Mouse (Mus musculus): Measurements from ENCODE around the gene Arrb2. TPM values are rescaled to one million over a fixed set of nuclear protein-coding genes. Genes with fewer than 3 reads are reported as not detected.
A peak's percentile ranks its signal among the peaks of the same experiment; 100 is the strongest.

Arrb2 gene
- polyA plus RNA-seq (2015; fragmentation: Nextera tagmentation; extraction: Ambion mirVana): 14.7 and 14.8 TPM in 2 replicates

- Histone ChIP-seq H3K4me1 (ENCODE audit: control insufficient read depth, insufficient read depth, low read length) (peaks cover 13% of the 10 kb centered on the region), H3K4me2 (ENCODE audit: low read depth, low read length) (peak within 1 kb of the TSS; percentile 82), H3K9me3 (replicated peaks; ENCODE audit: control insufficient read depth, low read length) (no peaks in the 10 kb centered on the region), H3K36me3 (ENCODE audit: control insufficient read depth, insufficient read depth, low read length) (no peaks in the 10 kb centered on the region), H3K27me3 (ENCODE audit: control insufficient read depth, insufficient read depth, low read length) (no peaks in the 10 kb centered on the region), H3K9ac (ENCODE audit: low read length) (peak within 1 kb of the TSS; percentile 88), H3K4me3 (replicated peaks; ENCODE audit: low read length) (peak within 1 kb of the TSS; percentile 77), H3K27ac (ENCODE audit: low read length) (peak within 1 kb of the TSS; percentile 74)
- ATAC-seq (ENCODE audit: insufficient read depth, low FRiP score): peak; percentile 97
- WGBS: under 1% methylated on average over 74 of the region's 75 CpGs
Observed at GRCm38 (mm10) chr11:70432048-70432894, at the start of gene Arrb2. Arrb2 (plus strand) TSS chr11:70432635.

- no peaks in the 10 kb centered on the region for H3K4me1 ChIP-seq (ENCODE audit: control insufficient read depth, insufficient read depth, low read length)
- H3K27ac ChIP-seq (ENCODE audit: low read length): no peak overlapping the region
- H3K9me3 ChIP-seq (replicated peaks; ENCODE audit: control insufficient read depth, low read length): no peaks in the 10 kb centered on the region
- ATAC-seq (ENCODE audit: insufficient read depth, low FRiP score): no peak
- no peak overlapping the region for H3K4me3 ChIP-seq (replicated peaks; ENCODE audit: low read length)
- 82% methylated on average over 3 of the region's 3 CpGs for WGBS
- H3K27me3 ChIP-seq (ENCODE audit: control insufficient read depth, insufficient read depth, low read length): no peaks in the 10 kb centered on the region
- no peak overlapping the region for H3K9ac ChIP-seq (ENCODE audit: low read length)
- H3K4me2 ChIP-seq (ENCODE audit: low read depth, low read length): no peak overlapping the region
- H3K36me3 ChIP-seq (ENCODE audit: control insufficient read depth, insufficient read depth, low read length): no peaks in the 10 kb centered on the region
Observed at GRCm38 (mm10) chr11:70384136-70384535, 48.3 kb upstream of the Arrb2 start.

GRCm38 (mm10) chr11:70387436-70387835, 45.0 kb upstream of the Arrb2 start:
- no peaks in the 10 kb centered on the region for H3K4me1 ChIP-seq (ENCODE audit: control insufficient read depth, insufficient read depth, low read length)
- no peak overlapping the region for H3K27ac ChIP-seq (ENCODE audit: low read length)
- H3K9me3 ChIP-seq (replicated peaks; ENCODE audit: control insufficient read depth, low read length): no peaks in the 10 kb centered on the region
- 79% methylated on average over 5 of the region's 5 CpGs for WGBS
- ATAC-seq (ENCODE audit: insufficient read depth, low FRiP score): no peak
- no peak overlapping the region for H3K4me3 ChIP-seq (replicated peaks; ENCODE audit: low read length)
- no peak overlapping the region for H3K9ac ChIP-seq (ENCODE audit: low read length)
- H3K4me2 ChIP-seq (ENCODE audit: low read depth, low read length): no peak overlapping the region
- peaks cover 8% of the 10 kb centered on the region; the same call in 1 of the 2 replicates for H3K36me3 ChIP-seq (ENCODE audit: control insufficient read depth, insufficient read depth, low read length)
- H3K27me3 ChIP-seq (ENCODE audit: control insufficient read depth, insufficient read depth, low read length): no peaks in the 10 kb centered on the region

- H3K4me2 ChIP-seq (ENCODE audit: low read depth, low read length): no peak overlapping the region
- no peak for ATAC-seq (ENCODE audit: insufficient read depth, low FRiP score)
Observed at GRCm38 (mm10) chr11:70389421-70389820, 43.0 kb upstream of the Arrb2 start.

GRCm38 (mm10) chr11:70403598-70403997, 28.8 kb upstream of the Arrb2 start:
- Histone ChIP-seq H3K9ac (ENCODE audit: low read length) (no peak overlapping the region), H3K4me2 (ENCODE audit: low read depth, low read length) (no peak overlapping the region), H3K9me3 (replicated peaks; ENCODE audit: control insufficient read depth, low read length) (no peaks in the 10 kb centered on the region), H3K27ac (ENCODE audit: low read length) (peak overlapping the region; percentile 43; the same call in 1 of the 2 replicates), H3K27me3 (ENCODE audit: control insufficient read depth, insufficient read depth, low read length) (no peaks in the 10 kb centered on the region), H3K36me3 (ENCODE audit: control insufficient read depth, insufficient read depth, low read length) (peaks cover 5% of the 10 kb centered on the region; the same call in 1 of the 2 replicates), H3K4me1 (ENCODE audit: control insufficient read depth, insufficient read depth, low read length) (peaks cover 12% of the 10 kb centered on the region), H3K4me3 (replicated peaks; ENCODE audit: low read length) (no peak overlapping the region)
- peak; percentile 82 for ATAC-seq (ENCODE audit: insufficient read depth, low FRiP score)
- WGBS: 49% methylated on average over 2 of the region's 2 CpGs

More at GRCm38 (mm10) chr11:70389421-70389820, 43.0 kb upstream of the Arrb2 start:
- H3K27ac ChIP-seq (ENCODE audit: low read length): no peak overlapping the region
- peaks cover 11% of the 10 kb centered on the region; the same call in 1 of the 2 replicates for H3K36me3 ChIP-seq (ENCODE audit: control insufficient read depth, insufficient read depth, low read length)
- WGBS: 83% methylated on average over 5 of the region's 5 CpGs
- no peaks in the 10 kb centered on the region for H3K4me1 ChIP-seq (ENCODE audit: control insufficient read depth, insufficient read depth, low read length)
- H3K4me3 ChIP-seq (replicated peaks; ENCODE audit: low read length): no peak overlapping the region
- no peak overlapping the region for H3K9ac ChIP-seq (ENCODE audit: low read length)
- H3K27me3 ChIP-seq (ENCODE audit: control insufficient read depth, insufficient read depth, low read length): no peaks in the 10 kb centered on the region
- H3K9me3 ChIP-seq (replicated peaks; ENCODE audit: control insufficient read depth, low read length): no peaks in the 10 kb centered on the region

GRCm38 (mm10) chr11:70409594-70410296, 22.7 kb upstream of the Arrb2 start, which contains the start of gene Pelp1:
Pelp1 (minus strand) TSS chr11:70410031.
- peak; percentile 97 for ATAC-seq (ENCODE audit: insufficient read depth, low FRiP score)
- peak within 1 kb of the TSS; percentile 81 for H3K27ac ChIP-seq (ENCODE audit: low read length)
- peaks cover 3% of the 10 kb centered on the region; the same call in 1 of the 2 replicates for H3K27me3 ChIP-seq (ENCODE audit: control insufficient read depth, insufficient read depth, low read length)
- WGBS: under 1% methylated on average over 59 of the region's 59 CpGs
- peak within 1 kb of the TSS; percentile 99 for H3K9ac ChIP-seq (ENCODE audit: low read length)
- peak within 1 kb of the TSS; percentile 81 for H3K4me2 ChIP-seq (ENCODE audit: low read depth, low read length)
- no peaks in the 10 kb centered on the region for H3K9me3 ChIP-seq (replicated peaks; ENCODE audit: control insufficient read depth, low read length)
- H3K36me3 ChIP-seq (ENCODE audit: control insufficient read depth, insufficient read depth, low read length): no peaks in the 10 kb centered on the region
- H3K4me3 ChIP-seq (replicated peaks; ENCODE audit: low read length): peak within 1 kb of the TSS; percentile 98
- H3K4me1 ChIP-seq (ENCODE audit: control insufficient read depth, insufficient read depth, low read length): peaks cover 16% of the 10 kb centered on the region

- ATAC-seq (ENCODE audit: insufficient read depth, low FRiP score): no peak
- Histone ChIP-seq H3K9me3 (replicated peaks; ENCODE audit: control insufficient read depth, low read length) (no peaks in the 10 kb centered on the region), H3K4me2 (ENCODE audit: low read depth, low read length) (peak overlapping the region; percentile 81), H3K27me3 (ENCODE audit: control insufficient read depth, insufficient read depth, low read length) (peaks cover 3% of the 10 kb centered on the region; the same call in 1 of the 2 replicates), H3K36me3 (ENCODE audit: control insufficient read depth, insufficient read depth, low read length) (no peaks in the 10 kb centered on the region), H3K4me3 (replicated peaks; ENCODE audit: low read length) (peak overlapping the region; percentile 98), H3K4me1 (ENCODE audit: control insufficient read depth, insufficient read depth, low read length) (peaks cover 16% of the 10 kb centered on the region), H3K9ac (ENCODE audit: low read length) (peak overlapping the region; percentile 99), H3K27ac (ENCODE audit: low read length) (no peak overlapping the region)
- 59% methylated on average over 6 of the region's 6 CpGs for WGBS
Observed at GRCm38 (mm10) chr11:70410297-70410643, 22.2 kb upstream of the Arrb2 start.

- no peak overlapping the region for H3K9ac ChIP-seq (ENCODE audit: low read length)
- H3K9me3 ChIP-seq (replicated peaks; ENCODE audit: control insufficient read depth, low read length): no peaks in the 10 kb centered on the region
- no peaks in the 10 kb centered on the region for H3K36me3 ChIP-seq (ENCODE audit: control insufficient read depth, insufficient read depth, low read length)
- ATAC-seq (ENCODE audit: insufficient read depth, low FRiP score): no peak
- H3K4me1 ChIP-seq (ENCODE audit: control insufficient read depth, insufficient read depth, low read length): peaks cover 16% of the 10 kb centered on the region
- peaks cover 3% of the 10 kb centered on the region; the same call in 1 of the 2 replicates for H3K27me3 ChIP-seq (ENCODE audit: control insufficient read depth, insufficient read depth, low read length)
- WGBS: 72% methylated on average over 5 of the region's 5 CpGs
- no peak overlapping the region for H3K4me3 ChIP-seq (replicated peaks; ENCODE audit: low read length)
- H3K27ac ChIP-seq (ENCODE audit: low read length): no peak overlapping the region
- H3K4me2 ChIP-seq (ENCODE audit: low read depth, low read length): no peak overlapping the region
Observed at GRCm38 (mm10) chr11:70412591-70412990, 19.8 kb upstream of the Arrb2 start.

GRCm38 (mm10) chr11:70413961-70414360, 18.5 kb upstream of the Arrb2 start:
- no peak for ATAC-seq (ENCODE audit: insufficient read depth, low FRiP score)
- Histone ChIP-seq H3K27ac (ENCODE audit: low read length) (no peak overlapping the region), H3K36me3 (ENCODE audit: control insufficient read depth, insufficient read depth, low read length) (no peaks in the 10 kb centered on the region), H3K9me3 (replicated peaks; ENCODE audit: control insufficient read depth, low read length) (no peaks in the 10 kb centered on the region), H3K27me3 (ENCODE audit: control insufficient read depth, insufficient read depth, low read length) (peaks cover 3% of the 10 kb centered on the region; the same call in 1 of the 2 replicates), H3K4me3 (replicated peaks; ENCODE audit: low read length) (no peak overlapping the region), H3K9ac (ENCODE audit: low read length) (no peak overlapping the region), H3K4me2 (ENCODE audit: low read depth, low read length) (no peak overlapping the region), H3K4me1 (ENCODE audit: control insufficient read depth, insufficient read depth, low read length) (peaks cover 5% of the 10 kb centered on the region)
- 3% methylated on average over 3 of the region's 3 CpGs for WGBS

Data from stomach, embryonic 16.5 days (tissue).